Mouse (Mus musculus) hindbrain, embryonic 13.5 days (tissue): ENCODE measurements at regions not wholly inside any gene's neighbourhood (a gene's known extent, or its start where the extent isn't known, plus 50 kb on each side); places are given as distances from the start of the nearest gene placed in this dataset.

Experiments
- ATAC-seq: fragments of 200-750 bp; cut with Nextera tagmentation; 2 replicates; pipeline ENCODE4 v1.8.0; 2017; ENCODE audit warnings: moderate TSS enrichment; ENCODE audit not compliant: low FRiP score
- H3K27ac ChIP-seq: fragments of 300-500 bp; sonication (generic); 2 replicates; pipeline ENCODE4 v1.5.1; 2015; ENCODE audit warnings: inconsistent platforms, mild to moderate bottlenecking, moderate library complexity
- H3K27me3 ChIP-seq: fragments of 300-500 bp; sonication (generic); 2 replicates; pipeline ENCODE4 v1.6.1; 2015; ENCODE audit warnings: mild to moderate bottlenecking, inconsistent platforms
- H3K36me3 ChIP-seq: fragments of 300-500 bp; sonication (generic); 2 replicates; pipeline ENCODE4 v1.6.1; 2015; ENCODE audit warnings: mild to moderate bottlenecking, inconsistent platforms
- H3K4me1 ChIP-seq: fragments of 300-500 bp; sonication (generic); replicated peaks from 2 replicates; pipeline ENCODE4 v1.6.1; 2015; ENCODE audit warnings: inconsistent platforms
- H3K4me2 ChIP-seq: fragments of 300-500 bp; sonication (generic); 2 replicates; pipeline ENCODE4 v1.6.1; 2015; ENCODE audit warnings: inconsistent platforms, mild to moderate bottlenecking, moderate library complexity
- H3K4me3 ChIP-seq: fragments of 300-500 bp; sonication (generic); 2 replicates; pipeline ENCODE4 v1.5.1; 2015; ENCODE audit warnings: mild to moderate bottlenecking, inconsistent platforms
- H3K9ac ChIP-seq: fragments of 300-500 bp; sonication (generic); 2 replicates; pipeline ENCODE4 v1.6.1; 2015; ENCODE audit warnings: mild to moderate bottlenecking, inconsistent platforms
- H3K9me3 ChIP-seq: fragments of 300-500 bp; sonication (generic); 2 replicates; pipeline ENCODE4 v1.6.1; 2016; ENCODE audit warnings: inconsistent platforms
- WGBS: fragments of 180-500 bp; shearing (Covaris S2); methylation state at CpG from one replicate; pipeline ENCODE4 v1.1.7; 2015; 5-methylcytosine and 5-hydroxymethylcytosine counted together

DNA sequence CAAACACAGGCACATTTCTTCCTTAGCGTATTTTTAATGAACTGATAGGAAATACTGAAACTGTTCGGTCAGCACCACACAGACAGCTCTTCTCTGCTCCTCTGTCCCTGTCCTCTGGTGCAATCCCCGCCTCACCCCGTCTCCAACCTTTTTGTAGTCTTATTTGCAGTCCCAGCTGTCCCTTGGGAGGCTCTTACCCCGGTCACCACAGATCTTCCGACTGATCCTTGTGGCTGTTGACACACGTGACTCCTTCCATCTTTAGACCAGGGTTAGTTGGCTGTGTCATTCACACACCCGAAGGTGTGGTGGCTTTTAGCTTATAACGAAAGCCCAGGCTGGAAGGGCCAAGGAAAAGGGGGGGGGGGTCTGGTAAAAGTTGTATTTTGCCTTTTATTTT, 56.4 kb downstream of the Cyp26a1 start:
- Histone ChIP-seq H3K27ac (no peak overlapping the region), H3K27me3 (no peaks in the 10 kb centered on the region), H3K4me3 (no peak overlapping the region), H3K36me3 (no peaks in the 10 kb centered on the region), H3K4me2 (no peak overlapping the region), H3K4me1 (no peaks in the 10 kb centered on the region), H3K9me3 (no peaks in the 10 kb centered on the region), H3K9ac (no peak overlapping the region)
- no peak for ATAC-seq
- 91% methylated on average over 9 of the region's 9 CpGs for WGBS

DNA sequence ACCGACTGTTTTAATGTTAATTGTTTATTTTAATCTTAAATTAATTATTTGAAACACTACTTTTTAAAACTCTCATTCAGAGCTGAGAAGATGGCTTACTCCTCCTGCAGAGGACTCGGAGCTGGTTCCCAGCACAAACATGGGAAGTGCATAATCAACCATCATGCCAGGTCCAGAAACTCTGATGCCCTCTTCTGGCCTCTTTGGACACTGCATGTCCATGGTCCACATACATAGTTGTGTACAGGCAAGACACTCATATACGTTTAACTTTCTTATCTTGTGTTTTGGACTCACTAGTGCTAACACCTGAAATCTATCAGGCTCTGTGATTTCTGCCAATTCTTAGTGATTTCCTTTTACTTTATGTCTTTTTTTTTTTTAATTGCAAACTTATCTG, 57.8 kb downstream of the Cyp26a1 start:
- Histone ChIP-seq H3K27ac (no peak overlapping the region), H3K27me3 (no peaks in the 10 kb centered on the region), H3K9ac (no peak overlapping the region), H3K4me3 (no peak overlapping the region), H3K9me3 (no peaks in the 10 kb centered on the region), H3K36me3 (no peaks in the 10 kb centered on the region), H3K4me1 (no peaks in the 10 kb centered on the region), H3K4me2 (no peak overlapping the region)
- WGBS, result 86% methylated on average over 3 of the region's 3 CpGs
- no peak for ATAC-seq

DNA sequence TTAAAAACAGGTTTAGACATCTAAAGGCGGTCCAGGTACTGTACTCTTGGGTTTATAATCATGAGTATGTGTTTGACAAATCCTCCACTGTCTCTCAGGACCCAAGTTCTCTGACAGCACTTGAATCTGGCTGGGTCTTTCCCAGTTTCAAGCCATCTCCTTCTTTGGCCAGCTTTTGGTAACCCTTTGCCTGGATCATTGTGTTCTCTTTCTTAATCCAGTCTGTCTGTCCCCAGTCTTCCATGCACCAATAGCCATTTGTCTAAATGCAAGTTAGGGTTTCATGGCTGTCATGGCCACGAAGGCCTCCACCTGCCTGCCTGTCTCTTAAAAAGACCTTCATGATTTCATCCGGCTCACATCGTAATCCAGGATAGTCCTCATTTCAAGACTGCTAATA, 71.8 kb downstream of the Cyp26a1 start:
- Histone ChIP-seq H3K9me3 (no peaks in the 10 kb centered on the region), H3K4me1 (no peaks in the 10 kb centered on the region), H3K27me3 (no peaks in the 10 kb centered on the region), H3K4me2 (no peak overlapping the region), H3K4me3 (no peak overlapping the region), H3K9ac (no peak overlapping the region), H3K27ac (no peak overlapping the region), H3K36me3 (no peaks in the 10 kb centered on the region)
- no peak for ATAC-seq
- WGBS, result 92% methylated on average over 4 of the region's 4 CpGs

DNA sequence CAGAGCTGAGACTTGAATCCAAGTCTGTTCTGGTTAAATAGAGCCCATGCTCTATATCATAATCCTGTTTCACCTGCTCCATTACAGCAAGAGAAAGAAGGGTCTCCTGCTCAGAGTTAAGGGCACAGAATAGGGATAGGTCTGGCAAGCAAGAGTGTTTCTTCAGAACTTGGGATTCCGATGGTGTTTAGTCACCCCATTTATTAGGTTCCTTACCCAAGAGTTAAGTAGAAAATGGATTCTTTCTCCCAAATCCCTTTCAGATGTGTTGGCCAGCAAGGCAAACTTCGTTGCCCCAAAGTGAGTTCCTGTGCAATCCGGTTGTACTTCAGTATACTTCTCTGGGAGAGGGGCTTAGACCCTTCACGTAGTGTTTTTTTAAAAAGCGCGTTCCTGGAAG, 74.4 kb downstream of the Cyp26a1 start:
- WGBS, result 92% methylated on average over 6 of the region's 6 CpGs
- Histone ChIP-seq H3K4me1 (no peaks in the 10 kb centered on the region), H3K4me2 (no peak overlapping the region), H3K27ac (no peak overlapping the region), H3K9ac (no peak overlapping the region), H3K36me3 (no peaks in the 10 kb centered on the region), H3K4me3 (no peak overlapping the region), H3K9me3 (no peaks in the 10 kb centered on the region), H3K27me3 (no peaks in the 10 kb centered on the region)
- ATAC-seq, result no peak

DNA sequence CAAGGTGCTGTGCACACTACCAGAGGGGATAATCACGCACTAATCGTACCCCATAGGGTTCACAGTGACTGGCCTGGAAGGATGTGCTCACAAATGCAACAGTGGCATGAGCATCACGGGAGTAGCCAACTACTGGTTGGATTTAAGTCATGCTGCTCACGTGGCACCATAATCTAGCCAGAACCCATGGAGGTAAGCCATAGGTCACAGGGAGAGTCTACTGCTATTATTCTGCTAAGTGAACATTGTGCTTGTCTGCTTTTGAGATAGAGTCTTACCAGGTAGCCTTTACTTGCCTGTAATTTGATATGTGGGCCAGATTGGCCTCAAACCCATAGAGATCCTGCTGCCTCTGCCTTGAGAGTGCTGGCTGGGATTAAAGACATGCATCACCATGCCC, 77.0 kb downstream of the Cyp26a1 start:
- 86% methylated on average over 4 of the region's 4 CpGs for WGBS
- H3K36me3 ChIP-seq, result no peaks in the 10 kb centered on the region
- H3K4me1 ChIP-seq, result peaks cover 5% of the 10 kb centered on the region; the same call in 1 of the 2 replicates
- H3K27me3 ChIP-seq, result no peaks in the 10 kb centered on the region
- H3K27ac ChIP-seq, result no peak overlapping the region
- no peak for ATAC-seq
- no peaks in the 10 kb centered on the region for H3K9me3 ChIP-seq
- H3K9ac ChIP-seq, result no peak overlapping the region
- no peak overlapping the region for H3K4me2 ChIP-seq
- H3K4me3 ChIP-seq, result no peak overlapping the region

DNA sequence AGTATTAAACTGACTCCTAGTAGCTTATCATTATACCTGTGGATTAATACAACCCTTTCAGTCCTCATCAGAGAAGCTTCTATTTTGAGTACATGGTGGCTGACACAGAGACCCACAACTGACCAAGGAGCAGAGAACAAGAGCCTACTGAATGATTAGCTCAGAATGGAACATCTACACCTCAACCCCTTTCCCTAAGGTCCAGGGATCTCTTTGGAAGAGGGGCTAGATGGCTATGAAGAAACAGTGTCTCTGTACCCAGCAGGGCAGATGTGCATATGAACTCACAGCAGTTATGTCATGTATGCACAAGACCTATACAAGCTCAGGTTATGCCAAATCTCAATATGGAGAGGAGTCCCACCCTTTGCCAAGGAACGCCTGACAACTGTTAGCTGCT, 77.4 kb downstream of the Cyp26a1 start:
- H3K4me1 ChIP-seq, result peaks cover 5% of the 10 kb centered on the region; the same call in 1 of the 2 replicates
- no peak overlapping the region for H3K4me2 ChIP-seq
- H3K27ac ChIP-seq, result no peak overlapping the region
- no peak overlapping the region for H3K9ac ChIP-seq
- no peak for ATAC-seq
- H3K27me3 ChIP-seq, result no peaks in the 10 kb centered on the region
- 90% methylated on average over 1 of the region's 1 CpGs for WGBS
- no peaks in the 10 kb centered on the region for H3K9me3 ChIP-seq
- H3K36me3 ChIP-seq, result no peaks in the 10 kb centered on the region
- no peak overlapping the region for H3K4me3 ChIP-seq

DNA sequence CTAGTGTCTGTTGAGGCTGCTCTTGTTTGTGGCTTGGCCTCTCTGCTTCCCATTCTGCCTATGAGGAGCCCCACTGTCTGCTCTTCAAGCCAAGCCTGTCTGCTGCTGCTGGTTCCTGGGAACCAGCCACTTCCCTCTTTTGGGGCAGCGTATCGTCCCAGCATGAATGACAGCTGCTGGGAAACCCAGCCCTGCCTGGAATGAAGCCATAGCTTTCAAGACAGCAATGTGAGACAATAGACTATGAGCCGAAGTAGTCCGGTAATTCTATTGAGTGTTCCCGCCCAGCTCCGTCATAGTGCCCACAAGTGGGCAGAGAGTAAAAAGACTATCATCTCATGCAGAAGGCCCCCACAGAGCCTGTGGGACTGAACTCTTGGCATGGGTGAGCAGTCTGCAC, 80.4 kb downstream of the Cyp26a1 start:
- no peak overlapping the region for H3K4me3 ChIP-seq
- H3K9me3 ChIP-seq, result no peaks in the 10 kb centered on the region
- H3K27ac ChIP-seq, result no peak overlapping the region
- H3K36me3 ChIP-seq, result no peaks in the 10 kb centered on the region
- WGBS, result 31% methylated on average over 6 of the region's 6 CpGs
- H3K27me3 ChIP-seq, result no peaks in the 10 kb centered on the region
- peaks cover 5% of the 10 kb centered on the region; the same call in 1 of the 2 replicates for H3K4me1 ChIP-seq
- no peak overlapping the region for H3K4me2 ChIP-seq
- ATAC-seq, result 0 out of 2 replicates have a peak, but pooled peaks have one; percentile 28
- H3K9ac ChIP-seq, result no peak overlapping the region

- Histone ChIP-seq H3K4me1 (peaks cover 5% of the 10 kb centered on the region; the same call in 1 of the 2 replicates), H3K9me3 (no peaks in the 10 kb centered on the region), H3K9ac (no peak overlapping the region), H3K36me3 (no peaks in the 10 kb centered on the region), H3K27me3 (no peaks in the 10 kb centered on the region), H3K27ac (no peak overlapping the region), H3K4me2 (no peak overlapping the region), H3K4me3 (no peak overlapping the region)
- ATAC-seq, result no peak
- WGBS, result 93% methylated on average over 4 of the region's 4 CpGs
Observed at GRCm38 (mm10) chr19:37778568-37778967, 81.0 kb downstream of the Cyp26a1 start.

- no peak overlapping the region for H3K4me3 ChIP-seq
- 85% methylated on average over 3 of the region's 3 CpGs for WGBS
- peaks cover 15% of the 10 kb centered on the region for H3K4me1 ChIP-seq
- H3K36me3 ChIP-seq, result no peaks in the 10 kb centered on the region
- H3K9me3 ChIP-seq, result no peaks in the 10 kb centered on the region
- no peak overlapping the region for H3K27ac ChIP-seq
- H3K9ac ChIP-seq, result no peak overlapping the region
- H3K4me2 ChIP-seq, result no peak overlapping the region
- ATAC-seq, result no peak
- peaks cover 34% of the 10 kb centered on the region for H3K27me3 ChIP-seq
Observed at GRCm38 (mm10) chr19:37788540-37788939, 90.9 kb downstream of the Cyp26a1 start.

DNA sequence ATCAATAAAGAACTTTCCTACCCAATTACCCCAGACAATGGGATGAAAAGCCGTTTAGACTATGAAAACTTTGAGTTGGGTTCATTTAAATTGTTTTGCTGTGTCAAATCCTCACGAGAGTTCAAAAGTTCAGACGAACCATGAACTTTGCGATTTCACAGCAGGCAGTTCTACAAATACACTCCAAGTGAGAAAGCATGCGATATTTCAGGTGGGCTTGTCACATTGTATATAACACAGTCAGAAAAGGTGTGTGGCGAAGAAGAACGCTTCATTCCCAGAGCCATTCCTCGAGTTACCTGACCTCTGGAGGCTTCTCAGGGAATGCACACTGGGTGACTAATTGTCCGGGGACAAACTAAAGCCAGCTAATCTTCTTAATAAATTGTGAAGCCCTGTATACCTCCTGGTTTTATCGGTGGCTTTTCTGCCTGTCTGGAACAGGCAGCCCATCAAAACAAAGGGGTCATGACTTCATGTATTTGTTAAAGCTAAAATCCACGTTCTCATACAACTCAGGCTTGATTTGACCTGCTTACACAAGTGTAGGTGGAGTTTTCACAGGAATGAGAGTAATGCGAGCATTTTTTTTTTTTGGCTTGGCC, 92.1 kb downstream of the Cyp26a1 start:
- H3K4me2 ChIP-seq, result no peak overlapping the region
- peaks cover 15% of the 10 kb centered on the region for H3K4me1 ChIP-seq
- H3K4me3 ChIP-seq, result no peak overlapping the region
- no peak overlapping the region for H3K9ac ChIP-seq
- H3K27ac ChIP-seq, result no peak overlapping the region
- H3K36me3 ChIP-seq, result no peaks in the 10 kb centered on the region
- H3K27me3 ChIP-seq, result peaks cover 38% of the 10 kb centered on the region
- 45% methylated on average over 12 of the region's 12 CpGs for WGBS
- no peak for ATAC-seq
- no peaks in the 10 kb centered on the region for H3K9me3 ChIP-seq

GRCm38 (mm10) chr19:37790281-37791073, 92.9 kb downstream of the Cyp26a1 start:
- H3K27ac ChIP-seq, result no peak overlapping the region
- no peaks in the 10 kb centered on the region for H3K36me3 ChIP-seq
- peak overlapping the region; percentile 15 for H3K4me3 ChIP-seq
- H3K9me3 ChIP-seq, result no peaks in the 10 kb centered on the region
- 0 out of 2 replicates have a peak, but pooled peaks have one; percentile 21 for ATAC-seq
- peaks cover 15% of the 10 kb centered on the region for H3K4me1 ChIP-seq
- 20% methylated on average over 24 of the region's 24 CpGs for WGBS
- H3K27me3 ChIP-seq, result peaks cover 38% of the 10 kb centered on the region
- peak overlapping the region; percentile 45 for H3K4me2 ChIP-seq
- 0 out of 2 replicates have a peak overlapping the region, but pooled peaks have one; percentile 30 for H3K9ac ChIP-seq

GRCm38 (mm10) chr19:37793176-37793575, 95.6 kb downstream of the Cyp26a1 start:
- Histone ChIP-seq H3K27me3 (peaks cover 39% of the 10 kb centered on the region), H3K36me3 (no peaks in the 10 kb centered on the region), H3K9ac (no peak overlapping the region), H3K4me3 (no peak overlapping the region), H3K4me2 (no peak overlapping the region), H3K4me1 (peaks cover 15% of the 10 kb centered on the region), H3K9me3 (no peaks in the 10 kb centered on the region), H3K27ac (no peak overlapping the region)
- ATAC-seq, result no peak
- 80% methylated on average over 9 of the region's 9 CpGs for WGBS
